Mouse (Mus musculus) frontal cortex, postnatal 36 days (tissue): ENCODE results near the gene Camkk2.

Source experiments
- DNase-seq, 2 experiments: peaks; one replicate each; pipeline ENCODE4 v3.0.0; 2022; ENCODE audit warnings: low spot score in 2 of 2

Camkk2 gene

GRCm38 (mm10) chr5:122736761-122737160 lies 42.4 kb downstream of the Camkk2 start:
- no peak for DNase-seq

- DNase-seq, result no peak
These were observed 43.4 kb downstream of the Camkk2 start for GRCm38 (mm10) chr5:122735853-122736252.

- no peak for DNase-seq
These were observed 45.3 kb downstream of the Camkk2 start for GRCm38 (mm10) chr5:122733881-122734280.

GRCm38 (mm10) chr5:122731991-122732673 lies 47.1 kb downstream of the Camkk2 start:
- no peak for DNase-seq

GRCm38 (mm10) chr5:122731321-122731720 lies 47.9 kb downstream of the Camkk2 start:
- peak; percentile 49 to 72 for DNase-seq

- DNase-seq, result no peak
These were observed 48.4 kb downstream of the Camkk2 start for GRCm38 (mm10) chr5:122730776-122731175.

- no peak for DNase-seq
These were observed 52.1 kb downstream of the Camkk2 start for GRCm38 (mm10) chr5:122727096-122727495.

- no peak for DNase-seq
These were observed 52.6 kb downstream of the Camkk2 start for GRCm38 (mm10) chr5:122726595-122726994.

- DNase-seq, result peak; percentile 72 to 87
These were observed 53.1 kb downstream of the Camkk2 start for GRCm38 (mm10) chr5:122726068-122726467.

GRCm38 (mm10) chr5:122725453-122725852 lies 53.8 kb downstream of the Camkk2 start:
- no peak for DNase-seq

GRCm38 (mm10) chr5:122719168-122719567 lies 60.0 kb downstream of the Camkk2 start:
- no peak for DNase-seq

- DNase-seq, result no peak
These were observed 60.8 kb downstream of the Camkk2 start for GRCm38 (mm10) chr5:122718400-122718799.

GRCm38 (mm10) chr5:122716793-122717192 lies 62.4 kb downstream of the Camkk2 start:
- DNase-seq, result no peak

GRCm38 (mm10) chr5:122715723-122716122 lies 63.5 kb downstream of the Camkk2 start:
- no peak for DNase-seq

GRCm38 (mm10) chr5:122708819-122709218 lies 70.4 kb downstream of the Camkk2 start:
- no peak for DNase-seq

GRCm38 (mm10) chr5:122707276-122708181 lies 71.7 kb downstream of the Camkk2 start, which contains the start of gene P2rx4:
Gene P2rx4, plus strand, starts transcription at chr5:122707544.
- DNase-seq, result peak; percentile 83 to 88

- no peak for DNase-seq
These were observed 72.3 kb downstream of the Camkk2 start for GRCm38 (mm10) chr5:122706917-122707275.

GRCm38 (mm10) chr5:122705174-122705573 lies 74.0 kb downstream of the Camkk2 start:
- no peak for DNase-seq

- no peak for DNase-seq
These were observed 74.6 kb downstream of the Camkk2 start for GRCm38 (mm10) chr5:122704571-122704970.

GRCm38 (mm10) chr5:122703574-122703973 lies 75.6 kb downstream of the Camkk2 start:
- DNase-seq, result no peak

GRCm38 (mm10) chr5:122702156-122702555 lies 77.1 kb downstream of the Camkk2 start:
- DNase-seq, result no peak

- DNase-seq, result no peak
These were observed 78.4 kb downstream of the Camkk2 start for GRCm38 (mm10) chr5:122700837-122701212.
